Mouse (Mus musculus): ENCODE measurements around the gene Ccar1.

DNA sequence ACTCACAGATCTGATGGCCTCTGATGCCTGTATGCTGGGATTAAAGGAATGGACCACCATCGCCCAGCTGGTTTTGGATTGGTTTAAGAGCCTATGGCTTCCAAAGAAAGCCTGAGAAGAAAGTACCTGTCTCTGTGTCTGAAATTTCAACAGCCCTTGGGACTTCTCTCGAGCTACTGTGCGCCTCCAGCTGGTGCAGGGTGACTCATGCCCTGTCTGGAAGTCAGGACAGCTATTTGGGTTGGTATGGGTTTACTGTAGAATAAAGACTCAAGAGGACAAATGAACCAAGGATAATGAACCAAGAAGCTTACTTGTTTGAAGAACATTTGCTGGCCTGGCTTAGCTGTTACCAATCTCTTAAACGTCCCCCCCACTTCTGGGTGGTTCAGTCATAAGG is 88.5 kb downstream of the Ccar1 start:
- TF ChIP-seq POLR2A (IDR thresholded peaks at IDR 0.05; ENCODE audit: insufficient read length, low read depth) (no peak), E2F4 (IDR thresholded peaks at IDR 0.05; ENCODE audit: insufficient read depth) (no peak), CEBPB (IDR thresholded peaks at IDR 0.05; ENCODE audit: insufficient read depth, poor library complexity, severe bottlenecking) (no peak)

Measured in myocyte (in vitro differentiated cells).